Mouse (Mus musculus) spleen, adult 2 months (tissue): ENCODE measurements at regions not wholly inside any gene's neighbourhood (a gene's known extent, or its start where the extent isn't known, plus 50 kb on each side); places are given as distances from the start of the nearest gene placed in this dataset.
"Not testable (repeated sequence)": the region's sequence is repeated elsewhere in the genome, so short reads cannot be mapped to it uniquely, and the experiment has no call there.

ENCODE experiments used
- DNase-seq, 2 experiments: peaks; one replicate each; pipeline versions ENCODE4 v3.0.0 to v3.0.0-alpha.2; 2012 to 2021; ENCODE audit warnings: low spot score in 2 of 2, low read depth in 1 of 2
- H3K27ac ChIP-seq: fragments of 200-500 bp; 2 replicates; pipeline ENCODE4 v1.5.1; 2012; ENCODE audit warnings: low read length, inconsistent platforms; ENCODE audit not compliant: insufficient read depth
- H3K27me3 ChIP-seq: fragments of 200-500 bp; 2 replicates; pipeline ENCODE4 v1.6.1; 2012; ENCODE audit warnings: mild to moderate bottlenecking, moderate library complexity, low read length, inconsistent platforms; ENCODE audit not compliant: control insufficient read depth, insufficient read depth
- H3K36me3 ChIP-seq: fragments of 200-500 bp; 2 replicates; pipeline ENCODE4 v1.6.1; 2012; ENCODE audit warnings: mild to moderate bottlenecking, low read length, inconsistent platforms; ENCODE audit not compliant: control insufficient read depth, insufficient read depth
- H3K4me1 ChIP-seq: fragments of 200-500 bp; 2 replicates; pipeline ENCODE4 v1.6.1; 2011; ENCODE audit warnings: inconsistent platforms; ENCODE audit not compliant: control insufficient read depth, insufficient read depth, insufficient read length
- H3K4me3 ChIP-seq: fragments of 200-500 bp; 2 replicates; pipeline ENCODE4 v1.5.1; 2011; ENCODE audit warnings: mild to moderate bottlenecking, inconsistent platforms; ENCODE audit not compliant: insufficient read depth, insufficient read length; ENCODE audit errors: extremely low read depth
- CTCF ChIP-seq: fragments of 200-500 bp; IDR thresholded peaks from 2 replicates; pipeline ENCODE4 v1.5.1; 2011; ENCODE audit warnings: mild to moderate bottlenecking, inconsistent platforms; ENCODE audit not compliant: insufficient read depth, insufficient read length, insufficient replicate concordance; ENCODE audit errors: extremely low read depth
- POLR2A ChIP-seq: fragments of 200-500 bp; IDR thresholded peaks from 2 replicates; pipeline ENCODE4 v1.6.1; 2011; ENCODE audit warnings: low read depth, low read length, inconsistent platforms
- WGBS: fragments of 180-500 bp; shearing (Covaris S2); methylation state at CpG from one replicate; pipeline ENCODE4 v1.1.7; 2018; 5-methylcytosine and 5-hydroxymethylcytosine counted together

- Histone ChIP-seq H3K27ac (no peak overlapping the region), H3K36me3 (no peaks in the 10 kb centered on the region), H3K27me3 (no peaks in the 10 kb centered on the region), H3K4me3 (no peak overlapping the region), H3K4me1 (no peaks in the 10 kb centered on the region)
- peak in 1 of 2 experiments; percentile 1 for DNase-seq
- TF ChIP-seq CTCF (no peak), POLR2A (no peak)
- 93% methylated on average over 3 of the region's 3 CpGs for WGBS
These were observed 146.5 kb downstream of the Tmem121 start for GRCm38 (mm10) chr12:113332226-113332625.

GRCm38 (mm10) chr12:113333399-113333798, 147.7 kb downstream of the Tmem121 start:
- Histone ChIP-seq H3K4me1 (no peaks in the 10 kb centered on the region), H3K27ac (no peak overlapping the region), H3K36me3 (no peaks in the 10 kb centered on the region), H3K27me3 (no peaks in the 10 kb centered on the region), H3K4me3 (no peak overlapping the region)
- peak in 1 of 2 experiments; percentile 1 for DNase-seq
- TF ChIP-seq POLR2A (no peak), CTCF (no peak)

GRCm38 (mm10) chr12:113333853-113334252, 148.1 kb downstream of the Tmem121 start:
- not testable (repeated sequence) for H3K36me3 ChIP-seq, H3K4me1 ChIP-seq, H3K27ac ChIP-seq, H3K27me3 ChIP-seq, H3K4me3 ChIP-seq, DNase-seq
- WGBS = 86% methylated on average over 3 of the region's 3 CpGs

GRCm38 (mm10) chr12:113337271-113337670, 151.5 kb downstream of the Tmem121 start:
- WGBS = 88% methylated on average over 3 of the region's 3 CpGs
- Histone ChIP-seq H3K4me3 (no peak overlapping the region), H3K4me1 (no peaks in the 10 kb centered on the region), H3K27ac (no peak overlapping the region), H3K27me3 (no peaks in the 10 kb centered on the region), H3K36me3 (no peaks in the 10 kb centered on the region)
- TF ChIP-seq CTCF (no peak), POLR2A (no peak)
- DNase-seq = peak in 1 of 2 experiments; percentile 1

GRCm38 (mm10) chr12:113338891-113339290, 150.4 kb upstream of the Adam6b start:
- DNase-seq = peak in 1 of 2 experiments; percentile 2
- Histone ChIP-seq H3K36me3 (no peaks in the 10 kb centered on the region), H3K27me3 (no peaks in the 10 kb centered on the region), H3K4me1 (no peaks in the 10 kb centered on the region), H3K4me3 (no peak overlapping the region), H3K27ac (no peak overlapping the region)
- TF ChIP-seq POLR2A = no peak
- TF ChIP-seq CTCF = no peak
- WGBS = 72% methylated on average over 7 of the region's 7 CpGs

GRCm38 (mm10) chr12:113341046-113341445, 148.3 kb upstream of the Adam6b start:
- H3K4me1 ChIP-seq = no peaks in the 10 kb centered on the region
- H3K36me3 ChIP-seq = no peaks in the 10 kb centered on the region
- H3K27ac ChIP-seq = no peak overlapping the region
- H3K27me3 ChIP-seq = no peaks in the 10 kb centered on the region
- DNase-seq = no peak
- TF ChIP-seq CTCF (no peak), POLR2A (no peak)
- 75% methylated on average over 3 of the region's 3 CpGs for WGBS
- no peak overlapping the region for H3K4me3 ChIP-seq

- Histone ChIP-seq H3K27me3 (no peaks in the 10 kb centered on the region), H3K27ac (no peak overlapping the region), H3K36me3 (no peaks in the 10 kb centered on the region), H3K4me1 (no peaks in the 10 kb centered on the region), H3K4me3 (no peak overlapping the region)
- no peak for TF ChIP-seq CTCF
- TF ChIP-seq POLR2A = no peak
- no peak for DNase-seq
- 81% methylated on average over 2 of the region's 2 CpGs for WGBS
These were observed 134.2 kb upstream of the Adam6b start for GRCm38 (mm10) chr12:113355132-113355531.
